Mouse (Mus musculus): Measurements from ENCODE around the gene Rec114.

GRCm38 (mm10) chr9:58748142-58748541 is 4.4 kb upstream of the Rec114 start:
- TF ChIP-seq KAT2A (conservative IDR thresholded peaks at IDR 0.05; ENCODE audit: low read depth, low read length) = no peak
- no peak for TF ChIP-seq POLR2AphosphoS2 (IDR thresholded peaks at IDR 0.05; ENCODE audit: low read length)
- no peak for TF ChIP-seq MEF2A (IDR thresholded peaks at IDR 0.05; ENCODE audit: extremely low read depth, insufficient replicate concordance, low read depth, low read length, poor library complexity, severe bottlenecking)
- TF ChIP-seq ZNF384 (IDR thresholded peaks at IDR 0.05; ENCODE audit: low read depth, low read length) = no peak
- TF ChIP-seq ZC3H11A (IDR thresholded peaks at IDR 0.05; ENCODE audit: low read depth, low read length) = no peak
- TF ChIP-seq POLR2A (IDR thresholded peaks at IDR 0.05; ENCODE audit: control insufficient read depth in 1 of 2, insufficient read depth in 1 of 2, low read depth in 1 of 2, low read length in 2 of 2, poor library complexity in 1 of 2) = no peak
- TF ChIP-seq CTCF (IDR thresholded peaks at IDR 0.05 in 2 of 3, conservative IDR thresholded peaks at IDR 0.05 in 1 of 3; ENCODE audit: control insufficient read depth in 1 of 3, insufficient read depth in 1 of 3, low read depth in 2 of 3, low read length in 3 of 3, poor library complexity in 1 of 3, severe bottlenecking in 1 of 3) = no peak; a peak in 1 of 6 replicates
- TF ChIP-seq HCFC1 (IDR thresholded peaks at IDR 0.05; ENCODE audit: low read depth, low read length) = no peak
- no peak for TF ChIP-seq TCF12 (IDR thresholded peaks at IDR 0.05; ENCODE audit: low read depth, low read length)
- no peak for TF ChIP-seq E2F4 (IDR thresholded peaks at IDR 0.05; ENCODE audit: borderline replicate concordance, low read depth, low read length)

Data from MEL (cell line).